Mouse (Mus musculus) embryo, embryonic 11.5 days (tissue): ENCODE measurements around the gene Dld.

ENCODE experiments used
- DNase-seq: peaks from one replicate; pipeline ENCODE4 v3.0.0-alpha.2; 2012; ENCODE audit warnings: low read depth, low spot score

Gene Dld

GRCm38 (mm10) chr12:31350944-31351928, at the start of gene Dld:
Gene Dld, minus strand, starts transcription at chr12:31351453.
- DNase-seq: peak; percentile 93

GRCm38 (mm10) chr12:31400821-31401220, 49.6 kb upstream of the Dld start:
- no peak for DNase-seq

DNA sequence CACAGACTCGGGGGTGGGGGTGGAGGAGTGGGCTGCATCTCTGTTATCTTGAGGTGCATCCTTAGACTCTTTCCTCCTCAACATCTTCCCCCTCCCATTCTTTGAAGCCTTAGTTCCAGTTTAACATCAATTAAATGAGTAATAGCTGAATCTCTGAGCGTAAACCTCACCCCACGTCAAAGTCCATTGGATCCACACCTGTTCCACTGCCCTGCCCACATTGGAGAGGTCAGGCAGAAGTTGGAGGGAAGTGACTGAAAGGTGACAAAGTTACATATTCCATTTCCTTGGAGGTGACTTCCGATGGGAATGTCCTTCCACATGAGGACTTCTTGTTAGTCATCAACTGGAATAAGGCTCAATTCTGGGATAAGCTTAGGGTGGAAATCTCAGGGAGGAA, 46.5 kb upstream of the Dld start:
- DNase-seq: no peak

GRCm38 (mm10) chr12:31395895-31396294, 44.6 kb upstream of the Dld start:
- no peak for DNase-seq

DNA sequence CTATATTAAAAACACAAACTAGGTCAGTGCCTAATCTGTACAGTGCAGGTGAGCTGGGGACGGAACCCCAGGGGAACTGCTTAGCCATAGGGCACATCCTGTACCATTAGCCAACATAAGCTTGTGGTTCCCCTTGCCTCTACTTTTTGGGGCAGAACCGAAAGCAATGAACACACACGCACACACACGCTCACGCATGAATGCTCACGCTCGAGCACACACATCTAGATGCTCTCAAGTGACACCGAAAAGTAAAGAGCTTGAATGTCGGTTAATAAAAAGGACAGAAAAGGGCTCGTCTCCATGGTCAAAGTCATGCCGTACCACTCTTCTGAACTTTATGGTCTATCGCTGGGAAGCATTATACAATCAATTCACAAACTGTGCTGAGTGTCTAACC, 40.4 kb upstream of the Dld start:
- no peak for DNase-seq

- DNase-seq: no peak
Observed at GRCm38 (mm10) chr12:31390571-31390970, 39.3 kb upstream of the Dld start, which contains the start of gene Slc26a3. Gene Slc26a3, plus strand, starts transcription at chr12:31390871.

DNA sequence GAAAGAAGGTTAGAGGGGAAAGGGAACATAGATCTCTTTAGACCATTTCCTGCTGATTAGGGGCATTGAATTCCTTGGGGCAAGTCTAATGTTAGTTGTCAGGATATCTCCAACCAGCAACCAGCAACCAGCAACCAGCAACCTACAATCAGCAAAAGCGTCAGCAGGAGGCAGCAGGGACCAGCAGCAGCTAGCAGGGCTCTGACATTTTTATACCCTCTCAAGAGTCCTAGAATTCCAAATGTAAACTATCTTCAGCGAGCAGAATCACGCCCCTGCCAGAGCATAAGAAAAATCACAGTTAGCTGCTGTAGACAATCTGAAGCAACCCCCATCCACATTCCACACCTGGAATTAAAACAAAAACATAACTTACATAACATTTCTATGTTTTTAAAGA, 36.0 kb upstream of the Dld start:
- no peak for DNase-seq

DNA sequence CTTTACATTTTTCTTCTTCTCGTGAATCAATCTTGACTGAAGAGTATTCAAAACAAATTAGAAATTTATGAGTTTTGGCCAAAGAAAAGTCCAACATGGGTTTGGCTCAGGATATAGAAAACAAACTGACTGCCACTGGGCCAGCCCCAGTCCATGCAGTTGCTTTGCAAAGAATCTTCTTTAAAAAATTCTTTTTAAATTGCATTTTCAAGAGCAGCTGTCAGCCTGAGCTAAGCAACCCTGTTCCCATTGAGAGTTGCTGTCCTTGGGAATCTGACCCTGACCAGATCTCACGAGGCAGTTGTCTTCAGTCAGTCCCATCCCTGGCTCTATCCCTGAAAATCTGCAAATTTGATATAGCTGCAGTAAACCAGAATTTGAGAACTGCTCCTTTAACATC, 31.2 kb upstream of the Dld start:
- no peak for DNase-seq

DNA sequence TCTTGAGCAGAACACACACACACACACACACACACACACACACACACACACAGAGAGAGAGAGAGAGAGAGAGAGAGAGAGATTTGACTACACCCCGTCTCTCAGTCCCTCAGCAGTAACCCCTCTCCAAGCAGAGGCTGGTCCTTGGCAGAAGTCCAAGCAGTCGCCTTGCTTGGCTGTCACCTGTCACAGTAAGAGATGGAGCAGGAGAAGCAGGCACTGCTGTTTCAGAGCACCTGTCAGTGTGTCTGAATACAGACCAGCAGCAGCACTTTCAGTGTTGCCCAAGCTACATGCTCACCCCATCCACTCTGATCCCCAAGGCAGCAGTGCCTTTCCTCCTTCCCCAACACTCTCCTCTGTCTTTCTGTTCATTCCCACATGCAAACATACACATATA, 29.6 kb upstream of the Dld start:
- no peak for DNase-seq

DNA sequence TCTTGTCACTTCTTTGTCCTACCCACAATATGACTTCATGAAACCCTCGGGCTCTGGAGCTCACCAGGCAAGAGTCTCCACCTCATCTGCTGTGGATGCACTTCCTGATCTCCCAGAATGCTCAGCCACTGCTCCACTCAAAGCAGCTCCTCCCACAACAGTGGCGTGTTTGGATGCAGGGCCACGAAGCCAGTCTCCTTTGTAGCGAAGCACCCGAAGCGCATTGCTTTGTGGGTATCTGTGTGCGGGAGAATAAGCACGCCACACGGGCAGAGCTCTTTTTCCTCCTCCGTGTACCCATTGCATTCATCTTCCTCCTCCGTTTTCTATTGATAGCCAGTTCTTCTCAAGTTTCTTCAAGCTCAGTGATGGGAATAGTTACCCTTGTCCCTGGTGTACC, 26.0 kb upstream of the Dld start:
- no peak for DNase-seq

DNA sequence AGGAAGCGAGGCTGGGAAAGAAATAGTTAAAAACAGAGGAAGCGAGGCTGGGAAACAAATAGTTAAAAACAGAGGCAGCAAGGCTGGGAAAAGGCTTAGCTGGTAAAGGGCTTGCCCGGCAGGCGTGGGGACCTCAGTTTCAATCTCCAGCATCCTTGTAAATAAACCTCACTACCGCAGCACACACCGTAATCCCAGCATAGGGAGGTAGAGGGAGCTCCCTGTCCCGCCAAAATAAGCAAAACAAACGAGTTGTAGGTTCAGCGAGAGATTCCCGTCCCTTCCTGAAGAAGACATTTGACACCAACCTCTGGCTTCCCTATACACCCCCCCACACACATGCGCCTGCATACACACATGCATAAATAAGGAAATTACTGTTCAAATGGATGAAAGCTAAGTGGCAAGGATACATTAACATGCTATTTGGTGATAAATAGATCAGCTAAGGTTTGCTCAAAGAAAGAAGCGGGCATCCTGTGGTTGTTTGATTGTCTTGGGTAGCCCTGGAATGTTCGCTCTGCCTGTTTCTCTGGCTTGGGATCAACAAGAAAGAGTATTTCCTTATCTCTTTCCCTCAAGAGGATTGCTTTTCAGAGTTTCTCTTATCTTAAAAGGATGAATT, 25.2 kb upstream of the Dld start:
- no peak for DNase-seq

DNA sequence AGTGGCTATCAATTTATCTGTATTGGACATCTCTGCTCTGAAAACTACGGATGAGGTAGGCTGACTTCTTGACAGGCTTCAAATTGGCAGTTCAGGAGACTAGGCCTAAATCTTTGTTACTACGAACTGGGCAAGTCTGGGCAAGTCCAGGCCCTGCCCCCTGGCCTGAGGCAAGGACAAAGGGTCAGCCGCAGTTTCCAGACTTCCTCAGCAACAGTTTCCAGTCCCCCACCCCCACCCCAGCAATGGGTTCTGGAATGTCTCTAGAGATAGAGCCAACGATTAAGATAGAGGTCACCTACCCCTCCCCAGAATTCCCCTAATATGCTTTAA, 24.0 kb upstream of the Dld start:
- no peak for DNase-seq

- DNase-seq: peak; percentile 63
Observed at GRCm38 (mm10) chr12:31374603-31375282, 23.5 kb upstream of the Dld start.

GRCm38 (mm10) chr12:31369656-31370055, 18.4 kb upstream of the Dld start:
- DNase-seq: no peak

DNA sequence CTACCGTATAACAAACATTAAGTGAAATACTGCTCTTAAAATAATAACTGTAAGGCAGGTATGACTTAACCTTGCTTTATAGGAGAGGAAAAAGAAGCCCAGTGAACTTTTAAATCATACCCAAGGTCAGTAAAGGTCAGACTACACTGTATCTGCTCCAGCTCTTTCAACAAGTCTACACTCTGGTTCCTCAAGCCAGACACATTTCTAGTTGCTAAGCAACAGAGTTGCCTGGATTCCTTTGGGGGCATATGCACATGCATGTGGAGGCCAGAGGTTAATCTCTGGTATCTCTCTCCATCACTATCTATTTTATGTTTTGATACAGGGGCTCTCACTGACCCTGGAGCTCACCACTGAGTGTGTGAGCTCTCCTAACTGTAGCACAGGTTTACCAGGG, 17.9 kb upstream of the Dld start:
- no peak for DNase-seq

GRCm38 (mm10) chr12:31367721-31368120, 16.5 kb upstream of the Dld start:
- no peak for DNase-seq

- DNase-seq: no peak
Observed at GRCm38 (mm10) chr12:31366428-31366827, 15.2 kb upstream of the Dld start.

DNA sequence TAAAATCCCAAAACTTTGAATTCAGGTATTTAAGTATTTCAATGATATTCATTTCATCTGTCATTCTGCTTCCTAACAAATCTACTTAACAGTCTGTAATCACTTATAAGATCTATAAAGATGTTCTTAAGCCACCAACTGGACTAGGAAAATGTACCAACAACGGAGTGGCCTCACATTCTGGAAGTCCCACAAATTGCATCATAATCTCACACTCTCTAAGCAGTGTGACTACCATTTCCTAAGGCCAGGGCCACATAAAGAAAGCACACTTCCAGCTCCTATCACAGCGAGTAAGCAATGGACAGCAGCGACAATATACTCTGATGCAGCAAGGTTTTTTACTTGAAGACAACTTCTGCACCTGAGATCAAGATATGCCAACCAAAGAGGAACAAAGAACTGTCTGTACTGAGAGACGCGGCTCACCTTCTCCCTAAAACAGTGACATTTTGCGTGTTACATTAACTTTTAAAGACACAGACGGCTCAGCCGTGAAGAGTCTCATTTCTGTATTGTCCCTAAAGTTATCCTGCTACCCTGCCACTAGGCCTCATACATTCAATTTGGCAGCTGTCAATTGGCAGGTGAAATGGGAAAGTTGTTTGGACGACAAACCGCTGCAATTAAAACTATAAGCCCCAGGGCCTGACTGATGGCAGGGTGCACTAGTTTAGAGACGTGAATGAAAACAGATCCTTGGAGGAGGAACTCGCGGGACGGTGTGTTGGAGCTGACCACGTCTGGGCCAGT, 886 bp downstream of the Dld start:
- DNase-seq: no peak

DNA sequence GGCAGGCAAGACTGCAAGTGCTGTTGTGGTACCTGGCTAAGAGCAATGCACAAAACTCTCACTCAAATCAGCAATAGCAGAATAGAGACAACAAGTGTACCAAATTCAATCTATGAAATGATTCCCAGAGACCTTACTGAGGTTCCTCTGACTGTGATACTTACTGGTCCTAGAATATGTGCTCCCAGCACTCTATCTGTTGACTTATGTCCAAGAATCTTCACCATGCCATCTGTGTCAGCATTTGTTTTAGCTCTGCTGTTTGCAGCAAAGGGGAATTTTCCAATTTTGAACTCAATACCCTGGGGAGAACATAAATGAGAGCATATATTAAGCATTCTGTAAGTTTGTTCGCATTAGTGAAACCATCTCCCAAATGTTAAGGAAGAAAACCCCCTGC, 18.0 kb downstream of the Dld start:
- no peak for DNase-seq

- DNase-seq: no peak
Observed at GRCm38 (mm10) chr12:31327139-31327538, 24.1 kb downstream of the Dld start.

DNA sequence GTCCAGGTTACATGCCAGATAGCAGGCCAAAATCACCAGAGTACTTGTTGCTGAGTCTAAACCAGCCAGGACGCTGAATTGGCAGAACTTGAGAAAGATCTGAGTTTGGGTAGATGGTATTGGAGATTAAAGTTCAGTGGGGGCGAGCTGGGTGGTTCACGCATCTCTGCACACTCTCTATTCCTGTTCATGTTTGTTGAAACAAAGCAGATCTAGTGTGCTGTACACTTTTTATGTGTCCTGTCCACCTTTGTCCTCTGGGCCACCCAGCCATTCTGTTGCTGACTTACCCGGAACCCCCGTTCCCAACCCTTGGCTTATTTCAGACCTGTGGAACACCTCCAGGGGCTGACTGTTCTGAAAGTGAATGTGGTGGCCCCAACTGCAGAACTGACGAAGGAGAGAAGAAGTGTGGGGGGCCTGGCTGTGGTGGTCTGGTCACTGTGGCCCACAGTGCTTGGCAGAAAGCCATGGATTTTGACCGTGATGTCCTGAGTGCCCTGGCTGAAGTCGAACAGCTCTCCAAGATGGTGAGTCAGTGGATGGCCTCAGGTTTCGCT, 28.0 kb downstream of the Dld start:
- DNase-seq: no peak
